Mouse (Mus musculus): ENCODE measurements around the gene Lamtor4.

The Lamtor4 gene

DNA sequence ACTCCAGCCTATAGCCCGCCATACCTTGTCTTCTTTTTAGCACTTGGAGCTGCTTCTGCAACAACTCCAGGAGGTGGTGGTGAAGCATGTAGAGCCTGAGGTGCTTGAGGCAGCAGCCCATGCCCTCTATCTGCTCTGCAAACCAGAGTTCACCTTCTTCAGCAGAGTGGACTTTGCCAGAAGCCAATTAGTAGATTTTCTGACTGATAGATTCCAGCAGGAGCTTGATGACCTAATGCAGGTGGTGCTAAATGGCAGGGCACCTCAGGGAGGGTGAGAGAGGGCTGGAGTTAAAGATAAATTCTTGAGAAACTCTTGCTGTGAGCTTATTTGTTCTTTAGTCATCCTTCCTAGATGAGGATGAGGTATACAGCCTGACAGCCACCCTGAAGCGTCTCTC lies 44.3 kb downstream of the Lamtor4 start:
- DNase-seq (ENCODE audit: low read depth), result no peak
